Mouse (Mus musculus) olfactory bulb, adult 2 months (tissue): Measurements from ENCODE around the gene Tspan1. TPM values are rescaled to one million over a fixed set of nuclear protein-coding genes. Genes with fewer than 3 reads are reported as not detected.
A peak's percentile ranks its signal among the peaks of the same experiment; 100 is the strongest.

Experiments used
- H3K27ac ChIP-seq: fragments of 200-500 bp; 2 replicates; pipeline ENCODE4 v1.5.1; 2012; ENCODE audit warnings: low read depth, low read length; ENCODE audit not compliant: insufficient read depth
- H3K4me1 ChIP-seq: fragments of 200-500 bp; 2 replicates; pipeline ENCODE4 v1.6.1; 2012; ENCODE audit warnings: low read length; ENCODE audit not compliant: control insufficient read depth, insufficient read depth
- H3K4me3 ChIP-seq: fragments of 200-500 bp; 2 replicates; pipeline ENCODE4 v1.5.1; 2012; ENCODE audit warnings: mild to moderate bottlenecking, low read depth, low read length, moderate library complexity; ENCODE audit not compliant: insufficient read depth
- CTCF ChIP-seq: fragments of 200-500 bp; IDR thresholded peaks from 2 replicates; pipeline ENCODE4 v1.5.1; 2012; ENCODE audit warnings: low read depth, mild to moderate bottlenecking, low read length, moderate library complexity; ENCODE audit not compliant: insufficient read depth
- POLR2A ChIP-seq: fragments of 200-500 bp; IDR thresholded peaks from 2 replicates; pipeline ENCODE4 v1.6.1; 2012; ENCODE audit warnings: mild to moderate bottlenecking, low read depth, low read length, moderate library complexity; ENCODE audit not compliant: insufficient read depth
- WGBS: fragments of 180-500 bp; shearing (Covaris S2); methylation state at CpG from one replicate; pipeline ENCODE4 v1.1.7; 2018; 5-methylcytosine and 5-hydroxymethylcytosine counted together
- polyA plus RNA-seq: library from polyadenylated mRNA; stranded (reverse); fragments of >200 nt; gene quantifications from 2 replicates; pipeline ENCODE4 v1.2.4, GENCODE M21; 2012; ENCODE audit warnings: low replicate concordance; ENCODE audit not compliant: missing spikeins, insufficient read depth, insufficient read length

Tspan1 gene
- polyA plus RNA-seq, 1 experiment, result not detected

GRCm38 (mm10) chr4:116140801-116141574, 26.4 kb downstream of the Tspan1 start:
- peaks cover 28% of the 10 kb centered on the region for H3K4me1 ChIP-seq
- no peak for TF ChIP-seq POLR2A
- no peak for TF ChIP-seq CTCF
- no peak overlapping the region for H3K4me3 ChIP-seq
- peak overlapping the region; percentile 80; the same call in 1 of the 2 replicates for H3K27ac ChIP-seq
- WGBS, result 62% methylated on average over 7 of the region's 7 CpGs

GRCm38 (mm10) chr4:116137421-116137996, 29.9 kb downstream of the Tspan1 start:
- no peak overlapping the region for H3K27ac ChIP-seq
- TF ChIP-seq CTCF (no peak), POLR2A (no peak)
- H3K4me1 ChIP-seq, result peaks cover 22% of the 10 kb centered on the region
- 58% methylated on average over 13 of the region's 13 CpGs for WGBS
- H3K4me3 ChIP-seq, result no peak overlapping the region

- 20% methylated on average over 2 of the region's 2 CpGs for WGBS
- Histone ChIP-seq H3K4me1 (peaks cover 11% of the 10 kb centered on the region), H3K27ac (no peak overlapping the region), H3K4me3 (no peak overlapping the region)
- TF ChIP-seq POLR2A, result no peak
- no peak for TF ChIP-seq CTCF
Observed at GRCm38 (mm10) chr4:116134990-116135389, 32.4 kb downstream of the Tspan1 start.

- WGBS, result 88% methylated on average over 4 of the region's 4 CpGs
Observed at GRCm38 (mm10) chr4:116133126-116133525, 34.3 kb downstream of the Tspan1 start.

GRCm38 (mm10) chr4:116127956-116128355, 39.4 kb downstream of the Tspan1 start:
- H3K27ac ChIP-seq, result no peak overlapping the region
- WGBS, result 81% methylated on average over 6 of the region's 6 CpGs
- TF ChIP-seq CTCF (no peak), POLR2A (no peak)
- H3K4me3 ChIP-seq, result no peak overlapping the region
- no peaks in the 10 kb centered on the region for H3K4me1 ChIP-seq

More at GRCm38 (mm10) chr4:116133126-116133525, 34.3 kb downstream of the Tspan1 start:
- Histone ChIP-seq H3K27ac (no peak overlapping the region), H3K4me3 (no peak overlapping the region), H3K4me1 (peaks cover 8% of the 10 kb centered on the region)
- no peak for TF ChIP-seq CTCF
- no peak for TF ChIP-seq POLR2A

GRCm38 (mm10) chr4:116125803-116126386, 41.5 kb downstream of the Tspan1 start:
- no peak for TF ChIP-seq POLR2A
- TF ChIP-seq CTCF, result no peak
- Histone ChIP-seq H3K4me3 (no peak overlapping the region), H3K27ac (no peak overlapping the region), H3K4me1 (no peaks in the 10 kb centered on the region)
- WGBS, result 95% methylated on average over 4 of the region's 4 CpGs

- peak within 1 kb of the TSS; percentile 53 for H3K27ac ChIP-seq
Observed at GRCm38 (mm10) chr4:116123602-116124519, 43.5 kb downstream of the Tspan1 start, which contains the start of the genes Rad54l and Pomgnt1. Gene Rad54l, minus strand, starts transcription at chr4:116123690. Gene Pomgnt1, plus strand, starts transcription at chr4:116123840.

GRCm38 (mm10) chr4:116122762-116123161, 44.6 kb downstream of the Tspan1 start:
- TF ChIP-seq POLR2A, result no peak
- no peak for TF ChIP-seq CTCF
- Histone ChIP-seq H3K4me3 (no peak overlapping the region), H3K27ac (no peak overlapping the region), H3K4me1 (no peaks in the 10 kb centered on the region)
- 2% methylated on average over 1 of the region's 1 CpGs for WGBS

More at GRCm38 (mm10) chr4:116123602-116124519, 43.5 kb downstream of the Tspan1 start, which contains the start of the genes Rad54l and Pomgnt1:
- WGBS, result 1% methylated on average over 24 of the region's 24 CpGs
- no peaks in the 10 kb centered on the region for H3K4me1 ChIP-seq
- TF ChIP-seq CTCF (no peak), POLR2A (0 out of 2 replicates have a peak, but pooled peaks have one; percentile 44)
- H3K4me3 ChIP-seq, result peak within 1 kb of the TSS; percentile 62

Other genes with a start within 250 kb of the Tspan1 start
- not detected in 2 replicates for gene Dmbx1, start 227.7 kb downstream of the Tspan1 start, polyA plus RNA-seq
- not detected in 2 replicates for gene Faah, start 149.7 kb downstream of the Tspan1 start, polyA plus RNA-seq
- not detected in 2 replicates for gene Nsun4, start 113.7 kb downstream of the Tspan1 start, polyA plus RNA-seq
- gene Uqcrh, start 92.5 kb downstream of the Tspan1 start, polyA plus RNA-seq, result not detected in 2 replicates
- not detected in 2 replicates for gene Lrrc41, start 92.3 kb downstream of the Tspan1 start, polyA plus RNA-seq
- not detected in 2 replicates for gene Rad54l, start 43.9 kb downstream of the Tspan1 start, polyA plus RNA-seq
- not detected in 2 replicates for gene Pomgnt1, start 43.8 kb downstream of the Tspan1 start, polyA plus RNA-seq
- gene Lurap1, start 16.3 kb downstream of the Tspan1 start, polyA plus RNA-seq, result not detected in 2 replicates
- gene 1700042G07Rik, start 5.8 kb upstream of the Tspan1 start, polyA plus RNA-seq, result not detected in 2 replicates
- gene Gm49337, start 5.8 kb upstream of the Tspan1 start, polyA plus RNA-seq, result not detected in 2 replicates
- not detected in 2 replicates for gene Pik3r3, start 54.0 kb upstream of the Tspan1 start, polyA plus RNA-seq